Comparison of ENCODE assay signal across 8 mouse cellular contexts in the genomic region with DNA sequence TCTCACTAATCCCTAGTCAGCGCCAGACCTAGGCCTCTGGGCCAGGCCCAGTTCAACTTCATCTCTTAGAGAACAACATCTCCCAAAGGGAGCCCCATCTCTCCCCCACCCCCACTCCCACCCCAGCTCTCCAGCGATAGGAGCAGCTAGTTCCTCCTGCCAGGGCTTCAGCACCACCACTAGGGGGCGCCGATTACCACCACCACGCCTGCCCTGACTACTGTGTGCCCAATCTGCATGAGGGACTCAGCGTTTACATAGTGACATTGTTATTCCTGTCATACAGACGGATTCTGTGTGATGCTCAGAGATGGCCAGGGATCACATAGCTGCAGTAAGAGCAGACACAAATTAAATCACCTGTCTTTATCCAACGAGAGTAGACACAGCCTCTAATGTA. TPM values are rescaled to one million over a fixed set of nuclear protein-coding genes. Genes with fewer than 3 reads are reported as not detected.
DNase-seq lines count a peak whose midpoint lies in the region; ATAC-seq and TF ChIP-seq lines count a peak whose summit lies in the region.

No protein-coding gene starts in this region.

- H3K27me3 ChIP-seq in midbrain, postnatal 0 days (ENCODE audit: insufficient read depth, low read length): peaks cover 4% of the 10 kb centered on the region; the same call in 1 of the 2 replicates
- no peaks in the 10 kb centered on the region for H3K27me3 ChIP-seq in midbrain, embryonic 15.5 days (replicated peaks)

- ATAC-seq in CD4-positive, CD25-positive, alpha-beta regulatory T cell, adult 4 months: no peak
- ATAC-seq in midbrain, postnatal 0 days (ENCODE audit: low FRiP score): no peak
- no peak for ATAC-seq in midbrain, embryonic 15.5 days (replicated peaks)
- ATAC-seq in activated CD4-positive, CD25-positive, alpha-beta regulatory T cell, adult 4 months: no peak

- no peak overlapping the region for H3K4me3 ChIP-seq in midbrain, postnatal 0 days (ENCODE audit: low read depth, low read length)
- H3K4me3 ChIP-seq in midbrain, embryonic 15.5 days: no peak overlapping the region

- H3K4me1 ChIP-seq in midbrain, postnatal 0 days (ENCODE audit: insufficient read depth, low read length): peaks cover 4% of the 10 kb centered on the region; the same call in 1 of the 2 replicates
- H3K4me1 ChIP-seq in midbrain, embryonic 15.5 days: peaks cover 17% of the 10 kb centered on the region

- H3K27ac ChIP-seq in midbrain, postnatal 0 days (ENCODE audit: low read depth, low read length): no peak overlapping the region
- no peak overlapping the region for H3K27ac ChIP-seq in midbrain, embryonic 15.5 days

- TF ChIP-seq CTCF in midbrain, postnatal 0 days (IDR thresholded peaks at IDR 0.05): peak; percentile 62

- WGBS in midbrain, postnatal 0 days: 47% methylated on average over 8 of the region's 8 CpGs
- WGBS in midbrain, embryonic 15.5 days: 49% methylated on average over 8 of the region's 8 CpGs

- no peak overlapping the region for H3K4me2 ChIP-seq in midbrain, postnatal 0 days (ENCODE audit: low read depth, low read length, poor library complexity, severe bottlenecking)
- no peak overlapping the region for H3K4me2 ChIP-seq in midbrain, embryonic 15.5 days

- no peaks in the 10 kb centered on the region for H3K9me3 ChIP-seq in midbrain, postnatal 0 days (ENCODE audit: low read length)
- no peaks in the 10 kb centered on the region for H3K9me3 ChIP-seq in midbrain, embryonic 15.5 days

- peak; percentile 78 for DNase-seq in CD4-positive, CD25-positive, alpha-beta regulatory T cell, adult 2 months (ENCODE audit: low read depth, low spot score)
- no peak for DNase-seq in midbrain, postnatal 0 days (ENCODE audit: low spot score)
- DNase-seq in kidney, postnatal 25 days: peak; percentile 43 to 59
- DNase-seq in retina, embryonic 14.5 days (ENCODE audit: low spot score): peak; percentile 65
- no peak for DNase-seq in layer of hippocampus, postnatal 14 days (ENCODE audit: low spot score in 2 of 2)

- no peaks in the 10 kb centered on the region for H3K36me3 ChIP-seq in midbrain, postnatal 0 days (ENCODE audit: insufficient read depth, low read length)
- no peaks in the 10 kb centered on the region for H3K36me3 ChIP-seq in midbrain, embryonic 15.5 days (replicated peaks)

- H3K9ac ChIP-seq in midbrain, postnatal 0 days (replicated peaks; ENCODE audit: low read length, poor library complexity, severe bottlenecking): no peak overlapping the region
- H3K9ac ChIP-seq in midbrain, embryonic 15.5 days: no peak overlapping the region

RNA-seq across cellular contexts. Expression of gene Ptpru, which starts 12.3 kb away (rescaled TPM):
- polyA plus RNA-seq in CD4-positive, CD25-positive, alpha-beta regulatory T cell, adult 4 months (2017; shearing (Covaris generic)): not detected
- total RNA-seq in midbrain, postnatal 0 days (2014; rRNA removed): 34.2 and 37.0 TPM in 2 replicates
- polyA plus RNA-seq in midbrain, postnatal 0 days (2015; fragmentation: Nextera tagmentation; extraction: Ambion mirVana): 22.2 and 22.8 TPM in 2 replicates
- polyA plus RNA-seq in midbrain, embryonic 15.5 days (2015; fragmentation: Nextera tagmentation; extraction: Ambion mirVana): 22.1 and 27.9 TPM in 2 replicates
- 10 to 100 TPM; 66.8 to 82.5 TPM for total RNA-seq in layer of hippocampus, postnatal 14 days (2021)
- polyA plus RNA-seq in activated CD4-positive, CD25-positive, alpha-beta regulatory T cell, adult 4 months (2017; shearing (Covaris generic)): under 1 TPM in 1 of 2 experiments, not detected in 1; 0.10 TPM

RNA-seq across cellular contexts. Expression of gene Mecr, which starts 17.4 kb away (rescaled TPM):
- 10 to 100 TPM; 32.8 to 34.9 TPM for polyA plus RNA-seq in CD4-positive, CD25-positive, alpha-beta regulatory T cell, adult 4 months (2017; shearing (Covaris generic))
- total RNA-seq in midbrain, postnatal 0 days (2014; rRNA removed): 24.5 and 28.7 TPM in 2 replicates
- polyA plus RNA-seq in midbrain, postnatal 0 days (2015; fragmentation: Nextera tagmentation; extraction: Ambion mirVana): 30.4 and 31.7 TPM in 2 replicates
- polyA plus RNA-seq in midbrain, embryonic 15.5 days (2015; fragmentation: Nextera tagmentation; extraction: Ambion mirVana): 38.3 and 40.3 TPM in 2 replicates
- total RNA-seq in layer of hippocampus, postnatal 14 days (2021): 10 to 100 TPM; 36.4 to 37.0 TPM
- polyA plus RNA-seq in activated CD4-positive, CD25-positive, alpha-beta regulatory T cell, adult 4 months (2017; shearing (Covaris generic)): 10 to 100 TPM; 27.4 to 30.5 TPM

RNA-seq across cellular contexts. Expression of gene Srsf4, which starts 47.6 kb away (rescaled TPM):
- polyA plus RNA-seq in CD4-positive, CD25-positive, alpha-beta regulatory T cell, adult 4 months (2017; shearing (Covaris generic)): 10 to 100 TPM in 1 of 2 experiments, 1 to 10 TPM in 1; 6.7 to 13.2 TPM
- total RNA-seq in midbrain, postnatal 0 days (2014; rRNA removed): 29.3 and 30.2 TPM in 2 replicates
- 82.6 and 86.2 TPM in 2 replicates for polyA plus RNA-seq in midbrain, postnatal 0 days (2015; fragmentation: Nextera tagmentation; extraction: Ambion mirVana)
- 116 and 117 TPM in 2 replicates for polyA plus RNA-seq in midbrain, embryonic 15.5 days (2015; fragmentation: Nextera tagmentation; extraction: Ambion mirVana)
- total RNA-seq in layer of hippocampus, postnatal 14 days (2021): 10 to 100 TPM; 68.6 to 70.3 TPM
- polyA plus RNA-seq in activated CD4-positive, CD25-positive, alpha-beta regulatory T cell, adult 4 months (2017; shearing (Covaris generic)): 10 to 100 TPM; 10.8 to 12.2 TPM

Comparison
In these comparisons a context has a peak if more than half of its experiments do, and no peak if none do; other contexts are left out.
1. DNase-seq: peak in CD4-positive, CD25-positive, alpha-beta regulatory T cell, adult 2 months (single experiment), kidney, postnatal 25 days (2 of 2) and retina, embryonic 14.5 days (single experiment); none in midbrain, postnatal 0 days (single experiment) and layer of hippocampus, postnatal 14 days (0 of 2).
2. RNA of gene Ptpru, which starts 12.3 kb away (polyA plus RNA-seq): 22.1 to 27.9 TPM in midbrain, embryonic 15.5 days and 22.2 to 22.8 TPM in midbrain, postnatal 0 days; 0.10 TPM in activated CD4-positive, CD25-positive, alpha-beta regulatory T cell, adult 4 months and not detected in CD4-positive, CD25-positive, alpha-beta regulatory T cell, adult 4 months; every median in the first group is over 10 times any median in the second.